Mouse (Mus musculus) cerebellum, postnatal 36 days (tissue): Measurements from ENCODE around the gene Aebp2.
"Not testable (repeated sequence)": the region's sequence is repeated elsewhere in the genome, so short reads cannot be mapped to it uniquely, and the experiment has no call there.

Experiments used
- DNase-seq, 2 experiments: peaks; one replicate each; pipeline ENCODE4 v3.0.0; 2021 to 2022; ENCODE audit warnings: mixed read lengths in 2 of 2

Gene Aebp2

DNA sequence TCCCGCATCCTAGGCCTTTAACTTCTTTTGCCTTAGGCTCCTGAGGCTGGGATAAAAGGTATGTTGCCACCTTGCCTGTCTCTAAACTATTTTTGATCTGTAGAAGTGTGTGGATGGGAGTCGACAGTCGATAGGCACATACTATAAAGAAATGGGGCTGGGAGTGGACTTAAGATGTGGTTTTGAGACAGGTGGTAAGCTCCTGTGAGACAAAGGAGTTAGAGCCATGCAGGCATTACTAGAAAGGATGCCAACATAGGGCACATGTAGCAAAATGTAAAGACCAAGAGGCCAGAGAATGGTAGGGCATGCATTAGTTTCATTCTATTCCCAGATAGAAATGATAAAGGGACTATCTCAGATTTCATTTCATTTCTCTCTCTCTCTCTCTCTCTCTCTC, 34.5 kb downstream of the Aebp2 start:
- no peak for DNase-seq

- no peak for DNase-seq
These were observed 35.6 kb downstream of the Aebp2 start for GRCm38 (mm10) chr6:140657920-140658522.

GRCm38 (mm10) chr6:140661111-140661510, 38.6 kb downstream of the Aebp2 start:
- DNase-seq = no peak

- DNase-seq = no peak
These were observed 39.3 kb downstream of the Aebp2 start for GRCm38 (mm10) chr6:140661777-140662176.

DNA sequence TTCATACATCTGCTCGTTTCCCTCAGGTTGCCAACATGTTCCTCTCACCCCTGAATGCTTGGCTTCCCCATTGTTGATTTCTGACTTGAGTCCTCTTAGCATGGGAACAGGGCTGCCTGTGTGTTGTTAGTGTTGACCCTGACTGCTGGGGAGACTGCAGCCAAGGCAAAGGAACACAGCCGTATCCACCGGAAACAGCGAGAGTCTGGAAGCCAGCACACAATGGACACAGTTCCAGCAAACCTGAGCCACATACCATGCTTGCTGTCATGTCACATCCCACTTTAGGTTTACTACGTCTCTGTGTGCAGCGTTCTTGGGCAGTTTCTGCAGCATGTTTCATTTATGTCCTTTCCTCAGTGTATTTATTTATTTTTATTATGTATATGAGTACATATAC, 39.8 kb downstream of the Aebp2 start:
- DNase-seq = no peak

- not testable (repeated sequence) for DNase-seq
These were observed 40.2 kb downstream of the Aebp2 start for GRCm38 (mm10) chr6:140662697-140663096.

DNA sequence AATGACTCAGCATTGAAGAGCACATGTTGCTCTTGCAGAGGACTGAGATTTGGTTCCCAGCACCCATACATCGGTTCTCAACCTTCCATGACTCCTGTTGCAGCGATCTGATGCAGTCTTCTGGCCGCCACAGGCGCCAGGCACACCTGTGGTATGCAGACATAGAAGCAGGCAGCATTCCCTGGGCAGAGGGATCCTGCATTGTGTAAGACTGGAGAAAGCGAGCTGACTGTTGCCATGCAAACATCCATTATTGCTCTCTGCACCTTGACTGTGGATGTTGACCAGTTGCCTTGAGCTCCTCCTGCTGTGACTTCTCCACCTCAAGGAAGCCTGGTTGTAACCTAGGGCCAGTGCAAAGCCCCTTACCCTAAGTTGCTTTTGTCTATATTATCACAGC, 42.1 kb downstream of the Aebp2 start:
- no peak for DNase-seq

- peak in 1 of 2 experiments; percentile 32 for DNase-seq
These were observed 44.2 kb downstream of the Aebp2 start for GRCm38 (mm10) chr6:140666486-140667240.

DNA sequence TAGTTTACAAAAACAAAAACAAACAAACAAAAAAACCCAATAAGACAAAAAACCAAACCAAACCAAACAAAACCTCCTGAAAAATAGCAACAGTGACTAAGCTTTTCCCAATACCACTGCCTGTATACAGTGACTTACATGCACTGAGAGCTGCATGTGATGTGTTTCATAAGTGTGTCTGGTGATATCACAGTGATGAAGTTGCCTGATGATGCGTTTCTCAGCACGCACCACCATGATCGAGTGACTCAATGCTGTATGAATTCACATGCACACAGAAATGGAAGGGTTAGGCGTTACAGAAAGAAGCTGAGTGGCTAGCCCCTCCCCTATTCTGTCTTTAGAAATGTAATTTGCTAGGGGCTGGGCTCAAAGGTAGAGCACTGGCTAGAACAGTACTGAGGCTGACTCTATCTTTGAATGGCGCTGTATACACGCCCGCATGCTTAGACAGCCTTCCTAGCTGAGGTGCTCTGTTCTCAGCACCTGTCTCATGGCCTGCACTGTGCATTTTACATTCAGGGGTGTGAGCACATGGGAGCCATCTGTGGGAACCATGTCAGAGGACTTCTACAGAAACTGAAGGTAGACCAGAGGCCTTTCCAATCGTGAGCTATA, 44.9 kb downstream of the Aebp2 start:
- no peak for DNase-seq

DNA sequence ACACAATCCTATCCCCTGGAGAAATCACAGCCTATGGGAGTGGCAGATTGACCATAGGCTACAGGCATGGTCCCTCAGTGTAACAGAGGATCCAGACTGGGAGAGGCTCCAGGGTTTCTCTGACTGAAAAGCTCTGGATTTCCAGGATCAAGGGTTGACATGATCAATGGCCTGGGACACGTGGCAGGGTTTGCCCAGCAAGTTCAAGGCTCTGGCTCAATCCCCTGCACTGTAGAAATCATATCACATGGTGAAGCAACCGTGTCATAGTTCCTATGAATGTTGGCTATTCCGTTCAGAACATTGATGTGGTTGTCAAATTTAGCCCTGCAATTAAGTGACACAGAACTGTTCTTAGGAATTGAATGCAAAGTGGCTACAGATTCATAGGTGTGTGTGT, 52.0 kb downstream of the Aebp2 start:
- no peak for DNase-seq

- DNase-seq = no peak
These were observed 53.6 kb downstream of the Aebp2 start for GRCm38 (mm10) chr6:140676094-140676493.

- DNase-seq = no peak
These were observed 54.6 kb downstream of the Aebp2 start for GRCm38 (mm10) chr6:140677041-140677440.

GRCm38 (mm10) chr6:140677960-140678359, 55.5 kb downstream of the Aebp2 start:
- no peak for DNase-seq

GRCm38 (mm10) chr6:140678658-140679271, 56.3 kb downstream of the Aebp2 start:
- DNase-seq = peak; percentile 73 to 74

DNA sequence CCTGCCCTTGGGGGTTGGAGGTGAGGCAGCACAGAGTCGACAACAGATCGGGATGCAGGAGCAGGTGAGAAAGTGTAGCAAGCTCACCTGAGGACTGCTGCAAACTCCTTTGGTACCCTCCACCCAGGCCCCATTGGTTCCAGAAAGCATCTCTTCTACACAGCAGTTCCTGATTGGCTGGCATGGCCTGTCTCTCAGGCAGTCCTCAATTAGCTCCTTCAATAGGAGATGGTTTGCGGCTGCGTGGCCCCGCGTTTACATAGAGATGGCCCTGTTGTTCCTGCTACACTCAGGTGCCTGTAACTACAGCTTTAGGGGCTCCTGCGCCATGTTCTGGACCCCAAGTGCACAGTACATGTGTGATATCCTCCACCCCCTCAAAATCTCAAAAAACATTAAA, 58.2 kb downstream of the Aebp2 start:
- no peak for DNase-seq

DNA sequence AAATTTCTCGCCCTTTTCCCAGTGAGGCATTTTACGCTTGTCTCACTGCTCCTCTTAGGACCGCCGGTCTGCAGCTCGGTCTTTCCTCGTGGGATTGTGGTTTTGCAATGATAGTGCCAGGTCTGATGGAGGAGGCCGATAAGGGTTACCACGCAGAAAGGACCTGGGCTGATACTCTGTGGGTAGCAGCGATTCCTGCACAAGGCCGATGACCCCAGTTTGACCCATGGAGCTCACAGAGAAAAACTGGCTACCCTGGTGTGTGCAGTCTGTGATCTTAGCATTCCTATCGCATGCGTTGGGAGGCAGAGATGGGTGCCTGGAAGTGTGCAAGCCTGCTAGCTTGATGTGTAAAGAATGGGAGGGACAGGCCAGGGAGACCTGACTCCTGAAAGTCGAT, 60.4 kb downstream of the Aebp2 start:
- DNase-seq = no peak

GRCm38 (mm10) chr6:140684403-140684802, 61.9 kb downstream of the Aebp2 start:
- DNase-seq = no peak

- peak in 1 of 2 experiments; percentile 49 for DNase-seq
These were observed 67.3 kb downstream of the Aebp2 start for GRCm38 (mm10) chr6:140689617-140690404.

- no peak for DNase-seq
These were observed 69.7 kb downstream of the Aebp2 start for GRCm38 (mm10) chr6:140692160-140692559.

- DNase-seq = no peak
These were observed 73.9 kb downstream of the Aebp2 start for GRCm38 (mm10) chr6:140696192-140696879.

GRCm38 (mm10) chr6:140697994-140698393, 75.5 kb downstream of the Aebp2 start:
- peak in 1 of 2 experiments; percentile 35 for DNase-seq

- DNase-seq = no peak
These were observed 76.1 kb downstream of the Aebp2 start for GRCm38 (mm10) chr6:140698596-140698995.
